Mouse (Mus musculus) CH12.LX (cell line): Measurements from ENCODE around the gene Shtn1. TPM values are rescaled to one million over a fixed set of nuclear protein-coding genes. Genes with fewer than 3 reads are reported as not detected.

ENCODE experiments used
- DNase-seq: peaks from one replicate; pipeline ENCODE4 v3.0.0-alpha.2; 2013; ENCODE audit errors: extremely low read depth
- H3K27ac ChIP-seq: 2 replicates; pipeline ENCODE4 v1.5.1; 2012; ENCODE audit warnings: low read depth, mild to moderate bottlenecking, control low read depth, moderate library complexity; ENCODE audit not compliant: insufficient read depth
- H3K27me3 ChIP-seq: replicated peaks from 2 replicates; pipeline ENCODE3; 2012; ENCODE audit warnings: inconsistent platforms
- H3K36me3 ChIP-seq, 2 experiments: replicated peaks in 1 of 2; 2 replicates each; pipeline versions ENCODE3 to v1.6.1; 2012; ENCODE audit warnings: inconsistent platforms in 1 of 2, low read length in 1 of 2, mild to moderate bottlenecking in 1 of 2, mixed read lengths in 1 of 2, moderate library complexity in 1 of 2; ENCODE audit not compliant: control insufficient read depth in 1 of 2, insufficient read depth in 1 of 2
- H3K4me1 ChIP-seq, 2 experiments: 2 replicates each; pipeline ENCODE4 v1.6.1; 2012; ENCODE audit warnings: inconsistent platforms in 1 of 2, moderate library complexity in 1 of 2; ENCODE audit not compliant: insufficient read depth in 2 of 2, control insufficient read depth in 1 of 2
- H3K4me2 ChIP-seq: 2 replicates; pipeline ENCODE4 v1.6.1; 2012; ENCODE audit warnings: low read depth, mild to moderate bottlenecking, control low read depth; ENCODE audit not compliant: poor library complexity, insufficient read depth, severe bottlenecking
- H3K4me3 ChIP-seq, 3 experiments: fragments of 150-350 bp in 1 of 3; sonication (generic) in 1 of 3; replicated peaks in 1 of 3; 2 replicates each; pipeline versions ENCODE3 to v1.5.1; 2011 to 2012; ENCODE audit warnings: low read depth in 2 of 3, low read length in 2 of 3, mild to moderate bottlenecking in 2 of 3, moderate library complexity in 2 of 3, control low read depth in 1 of 3, improper control_type of control experiment in 1 of 3, inconsistent platforms in 1 of 3, mixed read lengths in 1 of 3; ENCODE audit not compliant: poor library complexity in 1 of 3
- H3K79me2 ChIP-seq: replicated peaks from 2 replicates; pipeline ENCODE4 v1.6.1; 2012; ENCODE audit warnings: mild to moderate bottlenecking, moderate library complexity; ENCODE audit not compliant: control insufficient read depth, poor library complexity, insufficient read depth, severe bottlenecking; ENCODE audit errors: extremely low read depth
- H3K9ac ChIP-seq: 2 replicates; pipeline ENCODE4 v1.6.1; 2012; ENCODE audit warnings: low read depth, mild to moderate bottlenecking, control low read depth, moderate library complexity; ENCODE audit not compliant: insufficient read depth
- H3K9me3 ChIP-seq: replicated peaks from 2 replicates; pipeline ENCODE3; 2012; ENCODE audit warnings: low read length, inconsistent platforms, mixed read lengths
- BHLHE40 ChIP-seq: IDR thresholded peaks from 2 replicates; pipeline ENCODE4 v1.6.1; 2011; ENCODE audit warnings: mild to moderate bottlenecking, low read depth, low read length, improper control_type of control experiment
- CHD1 ChIP-seq: IDR thresholded peaks from 2 replicates; pipeline ENCODE4 v1.6.1; 2012; ENCODE audit warnings: low read depth, low read length, improper control_type of control experiment, inconsistent platforms
- CHD2 ChIP-seq: IDR thresholded peaks from 2 replicates; pipeline ENCODE4 v1.6.1; 2011; ENCODE audit warnings: low read length, improper control_type of control experiment
- CTCF ChIP-seq, 2 experiments: IDR thresholded peaks in 1 of 2; conservative IDR thresholded peaks in 1 of 2; 2 replicates each; pipeline ENCODE4 v1.5.1; 2011 to 2012; ENCODE audit warnings: low read depth in 2 of 2, low read length in 2 of 2, improper control_type of control experiment in 1 of 2, inconsistent platforms in 1 of 2, mild to moderate bottlenecking in 1 of 2, moderate library complexity in 1 of 2
- ELF1 ChIP-seq: IDR thresholded peaks from 2 replicates; pipeline ENCODE4 v1.6.1; 2014; ENCODE audit warnings: low read depth, mild to moderate bottlenecking, inconsistent platforms, low read length, improper control_type of control experiment
- EP300 ChIP-seq: IDR thresholded peaks from 2 replicates; pipeline ENCODE4 v1.6.1; 2011; ENCODE audit warnings: low read length, improper control_type of control experiment
- GABPA ChIP-seq: IDR thresholded peaks from 2 replicates; pipeline ENCODE4 v1.6.1; 2012; ENCODE audit warnings: low read depth, low read length, improper control_type of control experiment, inconsistent platforms; ENCODE audit not compliant: insufficient replicate concordance
- HCFC1 ChIP-seq: IDR thresholded peaks from 2 replicates; pipeline ENCODE4 v1.6.1; 2012; ENCODE audit warnings: low read depth, mild to moderate bottlenecking, inconsistent platforms, low read length, improper control_type of control experiment
- JUND ChIP-seq: conservative IDR thresholded peaks from 2 replicates; pipeline ENCODE4 v1.6.1; 2011; ENCODE audit warnings: low read depth, low read length, improper control_type of control experiment
- KAT2A ChIP-seq: IDR thresholded peaks from 2 replicates; pipeline ENCODE4 v1.6.1; 2012; ENCODE audit warnings: low read length, improper control_type of control experiment, inconsistent platforms; ENCODE audit not compliant: insufficient replicate concordance
- MAFK ChIP-seq: IDR thresholded peaks from 2 replicates; pipeline ENCODE4 v1.6.1; 2011; ENCODE audit warnings: low read length, improper control_type of control experiment; ENCODE audit not compliant: insufficient replicate concordance
- MAX ChIP-seq: IDR thresholded peaks from 2 replicates; pipeline ENCODE4 v1.6.1; 2011; ENCODE audit warnings: low read length, improper control_type of control experiment
- MAZ ChIP-seq: IDR thresholded peaks from 2 replicates; pipeline ENCODE4 v1.6.1; 2012; ENCODE audit warnings: low read depth, mild to moderate bottlenecking, inconsistent platforms, low read length, improper control_type of control experiment, moderate library complexity
- MYC ChIP-seq: IDR thresholded peaks from 2 replicates; pipeline ENCODE4 v1.6.1; 2011; ENCODE audit warnings: low read depth, mild to moderate bottlenecking, improper control_type of control experiment, low read length
- NELFE ChIP-seq: IDR thresholded peaks from 2 replicates; pipeline ENCODE4 v1.6.1; 2011; ENCODE audit warnings: low read depth, low read length, improper control_type of control experiment
- PAX5 ChIP-seq: IDR thresholded peaks from 2 replicates; pipeline ENCODE4 v1.6.1; 2012; ENCODE audit warnings: low read length, inconsistent platforms, mixed read lengths
- POLR2A ChIP-seq: IDR thresholded peaks from 2 replicates; pipeline ENCODE4 v1.6.1; 2011; ENCODE audit warnings: low read depth, mild to moderate bottlenecking, improper control_type of control experiment, low read length
- POLR2AphosphoS2 ChIP-seq: IDR thresholded peaks from 2 replicates; pipeline ENCODE4 v1.6.1; 2011; ENCODE audit warnings: low read depth, low read length, improper control_type of control experiment
- RAD21 ChIP-seq: IDR thresholded peaks from 2 replicates; pipeline ENCODE4 v1.6.1; 2011; ENCODE audit warnings: low read depth, mild to moderate bottlenecking, low read length, improper control_type of control experiment, moderate library complexity
- RCOR1 ChIP-seq: conservative IDR thresholded peaks from 2 replicates; pipeline ENCODE4 v1.6.1; 2012; ENCODE audit warnings: low read depth, mild to moderate bottlenecking, inconsistent platforms, low read length, improper control_type of control experiment
- SIN3A ChIP-seq: IDR thresholded peaks from 2 replicates; pipeline ENCODE4 v1.6.1; 2012; ENCODE audit warnings: low read length, improper control_type of control experiment, inconsistent platforms
- SMC3 ChIP-seq: IDR thresholded peaks from 2 replicates; pipeline ENCODE4 v1.6.1; 2011; ENCODE audit warnings: low read depth, low read length, improper control_type of control experiment
- TBP ChIP-seq: conservative IDR thresholded peaks from 2 replicates; pipeline ENCODE4 v1.6.1; 2011; ENCODE audit warnings: low read depth, low read length, improper control_type of control experiment
- TCF12 ChIP-seq: IDR thresholded peaks from 2 replicates; pipeline ENCODE4 v1.6.1; 2014; ENCODE audit warnings: low read depth, mild to moderate bottlenecking, inconsistent platforms, low read length, improper control_type of control experiment
- UBTF ChIP-seq: IDR thresholded peaks from 2 replicates; pipeline ENCODE4 v1.6.1; 2012; ENCODE audit warnings: low read depth, mild to moderate bottlenecking, inconsistent platforms, low read length, improper control_type of control experiment, moderate library complexity
- USF1 ChIP-seq: IDR thresholded peaks from 2 replicates; pipeline ENCODE4 v1.6.1; 2014; ENCODE audit warnings: low read depth, mild to moderate bottlenecking, inconsistent platforms, low read length, improper control_type of control experiment
- USF2 ChIP-seq: conservative IDR thresholded peaks from 2 replicates; pipeline ENCODE4 v1.6.1; 2011; ENCODE audit warnings: low read depth, low read length, improper control_type of control experiment
- ZC3H11A ChIP-seq: IDR thresholded peaks from 2 replicates; pipeline ENCODE4 v1.6.1; 2012; ENCODE audit warnings: low read depth, mild to moderate bottlenecking, inconsistent platforms, low read length, improper control_type of control experiment
- ZKSCAN1 ChIP-seq: IDR thresholded peaks from 2 replicates; pipeline ENCODE4 v1.6.1; 2012; ENCODE audit warnings: low read depth, inconsistent platforms, low read length, improper control_type of control experiment, borderline replicate concordance
- ZMIZ1 ChIP-seq: IDR thresholded peaks from 2 replicates; pipeline ENCODE4 v1.6.1; 2012; ENCODE audit warnings: low read depth, mild to moderate bottlenecking, inconsistent platforms, low read length, improper control_type of control experiment
- ZNF384 ChIP-seq: IDR thresholded peaks from 2 replicates; pipeline ENCODE4 v1.6.1; 2012; ENCODE audit warnings: low read depth, low read length, improper control_type of control experiment, inconsistent platforms
- dilution Hi-C: fragments of 300-500 bp; cut with MboI; formaldehyde crosslinking; loops from 2 replicates; pipeline ENCODE4 v1.14.3; 2020; ENCODE audit warnings: low sequenced_read_pairs; ENCODE audit not compliant: extremely low pct_unique_long_range_greater_than_20kb, extremely low pct_ligation_motif_present
- in situ Hi-C: fragments of 300-500 bp; cut with MboI; formaldehyde crosslinking; loops from 3 replicates; pipeline ENCODE4 v1.14.3; 2019; ENCODE audit warnings: low sequenced_read_pairs, low pct_ligation_motif_present, low pct_unique_long_range_greater_than_20kb, mixed read lengths
- polyA plus RNA-seq: library from polyadenylated mRNA; unstranded; fragments of >175 nt; gene quantifications from 2 replicates; pipeline ENCODE4 v1.2.1, GENCODE M21; 2012; ENCODE audit warnings: low read depth; ENCODE audit not compliant: insufficient read length
- total RNA-seq, 2 experiments: library from RNA; depleted of rRNA; stranded (reverse); fragments of 300-350 nt in 1 of 2; fragments of >200 nt in 1 of 2; gene quantifications; 2 replicates each; pipeline ENCODE4 v1.2.3; 2012 to 2014

The Shtn1 gene
- total and polyA plus RNA-seq, 3 experiments, result 6.4 to 20.9 (median 12.1) TPM

DNA sequence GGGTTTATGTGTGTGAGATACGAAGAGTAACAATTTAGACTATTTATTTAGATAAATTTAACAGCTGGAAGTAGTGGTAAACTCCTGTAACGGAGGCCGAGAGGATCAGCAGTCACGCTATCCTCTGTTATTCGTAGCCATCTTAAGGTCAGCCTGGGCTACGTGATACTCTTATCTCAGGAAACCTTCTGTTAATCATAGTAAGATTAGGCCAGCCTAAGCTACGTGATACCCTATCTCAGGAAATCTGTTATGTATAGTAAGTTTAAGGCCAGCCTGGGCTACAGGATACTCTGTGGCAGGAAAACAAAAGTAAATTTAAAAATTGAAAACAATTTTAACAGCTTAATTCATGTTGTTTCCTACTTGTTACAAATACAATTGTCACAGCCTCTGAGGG, 129.9 kb downstream of the Shtn1 start:
- H3K4me2 ChIP-seq, result no peak overlapping the region
- TF ChIP-seq SIN3A (no peak), JUND (no peak), ZC3H11A (no peak), MAX (no peak)
- no peak overlapping the region for H3K27ac ChIP-seq
- H3K9me3 ChIP-seq, result no peaks in the 10 kb centered on the region
- DNase-seq, result no peak
- peaks cover 8 to 25% of the 10 kb centered on the region in 2 experiments for H3K4me1 ChIP-seq
- no peaks in the 10 kb centered on the region for H3K79me2 ChIP-seq
- peaks cover 0 to 5% of the 10 kb centered on the region in 2 experiments for H3K36me3 ChIP-seq
- no peak overlapping the region for H3K4me3 ChIP-seq
- H3K27me3 ChIP-seq, result no peaks in the 10 kb centered on the region
- in situ Hi-C loops (no loop called here), dilution Hi-C loops (no loop called here)
- H3K9ac ChIP-seq, result no peak overlapping the region

DNA sequence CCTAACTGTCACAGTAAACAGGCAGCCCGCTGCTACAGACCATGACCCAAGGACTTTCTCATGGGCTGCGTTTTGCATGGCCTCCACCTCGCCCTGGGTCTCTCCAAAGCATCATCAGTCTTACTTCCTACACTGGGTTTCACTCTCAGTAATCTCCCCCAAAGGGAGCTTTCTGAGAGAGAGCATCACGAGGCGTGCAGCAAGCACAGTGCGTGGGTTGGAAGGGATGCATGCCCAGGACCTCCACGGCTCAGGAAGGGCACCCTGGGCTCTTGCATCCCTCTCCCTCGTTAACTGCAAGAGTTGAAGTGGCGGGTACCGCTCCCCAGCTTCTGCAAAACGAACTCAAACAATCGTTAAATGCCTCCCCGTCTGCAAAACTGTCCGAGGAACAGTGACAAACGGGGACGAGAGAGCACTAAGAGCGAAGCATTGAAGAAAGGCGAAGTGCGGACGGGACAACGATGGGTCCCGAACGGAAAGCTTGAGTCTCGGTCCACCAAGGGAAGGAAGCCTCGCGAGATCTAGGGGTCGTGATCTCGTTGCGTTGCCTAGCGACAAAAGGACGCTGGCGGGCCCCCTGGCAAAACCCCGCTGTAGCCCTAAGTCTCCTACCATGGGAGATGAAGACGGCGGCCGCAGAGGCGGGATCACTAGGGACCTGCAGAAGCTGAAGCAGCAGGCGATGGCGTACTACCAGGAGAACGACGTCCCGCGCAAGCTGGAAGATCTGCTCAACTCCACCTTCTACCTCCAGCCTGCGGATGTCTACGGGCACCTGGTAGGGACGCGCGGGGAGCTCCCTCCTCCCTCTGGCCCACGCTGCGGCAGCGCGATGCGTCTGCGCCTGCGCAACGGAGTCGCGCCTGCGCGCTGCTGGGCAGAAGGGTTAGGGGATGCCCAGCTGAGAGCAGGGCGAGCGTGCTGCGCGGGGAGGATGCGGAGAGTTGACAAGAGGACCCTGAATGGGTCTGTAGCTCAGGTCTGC, 132.8 kb downstream of the Shtn1 start, which contains the start of the genes Eno4 and Hspa12a:
Gene Eno4 (plus strand): TSS at position 585 of the 988 bp plus-strand sequence.
Gene Hspa12a (minus strand): TSS at position 814 of the 988 bp plus-strand sequence.
- DNase-seq, result peak; percentile 94
- peaks cover 0 to 10% of the 10 kb centered on the region in 2 experiments for H3K36me3 ChIP-seq
- in situ Hi-C loops, result no loop called here
- H3K4me3 ChIP-seq, result peak within 1 kb of the TSS; percentile 64 to 72 (median 65)
- no peaks in the 10 kb centered on the region for H3K79me2 ChIP-seq
- H3K27ac ChIP-seq, result peak within 1 kb of the TSS; percentile 82
- dilution Hi-C loops, result no loop called here
- peak within 1 kb of the TSS; percentile 75 for H3K9ac ChIP-seq
- H3K9me3 ChIP-seq, result no peaks in the 10 kb centered on the region
- H3K4me2 ChIP-seq, result peak within 1 kb of the TSS; percentile 77
- H3K4me1 ChIP-seq, result peaks cover 8 to 44% of the 10 kb centered on the region in 2 experiments
- no peaks in the 10 kb centered on the region for H3K27me3 ChIP-seq
- no peak; the same call in 1 of the 2 replicates for TF ChIP-seq TCF12
- peak; percentile 87 for TF ChIP-seq MYC
- no peak for TF ChIP-seq ZMIZ1
- no peak for TF ChIP-seq ZC3H11A
- no peak for TF ChIP-seq CHD1
- no peak for TF ChIP-seq ZKSCAN1
- TF ChIP-seq HCFC1, result peak; percentile 63
- TF ChIP-seq TBP, result peak; percentile 68
- TF ChIP-seq PAX5, result no peak
- no peak for TF ChIP-seq CTCF (conservative IDR thresholded peaks at IDR 0.05 in 1 of 2, IDR thresholded peaks at IDR 0.05 in 1 of 2; ENCODE audit: low read depth in 2 of 2, low read length in 2 of 2)
- TF ChIP-seq USF1, result no peak
- no peak for TF ChIP-seq MAFK
- TF ChIP-seq GABPA, result no peak
- peak; percentile 98 for TF ChIP-seq SIN3A
- TF ChIP-seq MAZ, result no peak
- TF ChIP-seq POLR2AphosphoS2, result peak; percentile 53; the same call in 1 of the 2 replicates
- no peak for TF ChIP-seq SMC3
- TF ChIP-seq EP300, result peak; percentile 40; the same call in 1 of the 2 replicates
- TF ChIP-seq UBTF, result no peak
- peak; percentile 96 for TF ChIP-seq CHD2
- no peak for TF ChIP-seq USF2
- TF ChIP-seq POLR2A, result peak; percentile 74
- peak; percentile 19; the same call in 1 of the 2 replicates for TF ChIP-seq ELF1
- peak; percentile 70 for TF ChIP-seq NELFE
- TF ChIP-seq BHLHE40, result peak; percentile 65; the same call in 1 of the 2 replicates
- TF ChIP-seq JUND, result no peak
- TF ChIP-seq KAT2A, result no peak
- TF ChIP-seq RCOR1, result no peak
- TF ChIP-seq ZNF384, result no peak
- TF ChIP-seq RAD21, result no peak
